Mouse (Mus musculus): ENCODE results near the gene Nhlrc1.
A peak's percentile ranks its signal among the peaks of the same experiment; 100 is the strongest.

Gene Nhlrc1

DNA sequence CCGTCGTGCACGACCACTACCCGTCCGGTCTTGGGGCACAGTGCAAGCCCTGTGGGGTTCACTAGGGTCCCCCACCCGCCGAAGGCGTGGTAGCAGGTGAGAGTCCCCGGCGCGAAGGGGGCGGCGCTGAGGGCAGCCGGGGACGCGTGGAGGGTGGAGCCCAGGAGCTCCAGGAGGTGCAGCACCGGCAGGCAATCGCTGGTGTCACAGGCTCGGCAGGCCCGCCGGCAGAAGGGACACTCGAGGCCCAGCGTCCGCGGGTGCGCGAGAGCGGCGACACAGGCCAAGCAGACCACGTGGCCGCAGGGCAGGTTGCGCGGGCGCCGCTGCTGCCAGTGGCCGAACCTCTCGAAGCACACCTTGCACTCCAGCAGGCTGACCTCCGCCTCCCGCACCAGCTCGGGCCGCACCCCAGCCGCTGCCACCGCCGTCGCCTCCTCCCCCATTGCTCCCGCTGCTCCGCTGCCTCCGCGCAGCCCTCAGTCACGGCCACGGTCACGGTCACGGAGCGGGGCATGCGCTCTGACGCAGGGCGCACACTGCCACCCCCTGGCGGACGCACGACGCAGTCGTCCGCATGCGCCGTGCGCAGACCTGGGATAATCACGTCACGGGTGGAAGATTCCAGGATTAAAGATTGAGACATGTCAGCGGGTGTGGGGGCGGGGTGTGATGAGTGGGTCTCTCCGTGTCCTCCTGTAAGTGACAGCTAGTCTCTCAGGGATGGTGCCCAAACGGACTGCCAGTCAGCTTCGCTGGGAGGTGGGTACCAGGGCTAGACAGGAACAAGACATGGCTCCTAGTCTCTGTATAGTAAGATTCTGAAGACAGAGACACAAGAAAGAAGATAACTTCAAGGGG lies at the start of gene Nhlrc1:
Nhlrc1 (minus strand) TSS at position 517 of the 861 bp plus-strand sequence.
- peak; percentile 84 for DNase-seq (ENCODE audit: low spot score)

DNA sequence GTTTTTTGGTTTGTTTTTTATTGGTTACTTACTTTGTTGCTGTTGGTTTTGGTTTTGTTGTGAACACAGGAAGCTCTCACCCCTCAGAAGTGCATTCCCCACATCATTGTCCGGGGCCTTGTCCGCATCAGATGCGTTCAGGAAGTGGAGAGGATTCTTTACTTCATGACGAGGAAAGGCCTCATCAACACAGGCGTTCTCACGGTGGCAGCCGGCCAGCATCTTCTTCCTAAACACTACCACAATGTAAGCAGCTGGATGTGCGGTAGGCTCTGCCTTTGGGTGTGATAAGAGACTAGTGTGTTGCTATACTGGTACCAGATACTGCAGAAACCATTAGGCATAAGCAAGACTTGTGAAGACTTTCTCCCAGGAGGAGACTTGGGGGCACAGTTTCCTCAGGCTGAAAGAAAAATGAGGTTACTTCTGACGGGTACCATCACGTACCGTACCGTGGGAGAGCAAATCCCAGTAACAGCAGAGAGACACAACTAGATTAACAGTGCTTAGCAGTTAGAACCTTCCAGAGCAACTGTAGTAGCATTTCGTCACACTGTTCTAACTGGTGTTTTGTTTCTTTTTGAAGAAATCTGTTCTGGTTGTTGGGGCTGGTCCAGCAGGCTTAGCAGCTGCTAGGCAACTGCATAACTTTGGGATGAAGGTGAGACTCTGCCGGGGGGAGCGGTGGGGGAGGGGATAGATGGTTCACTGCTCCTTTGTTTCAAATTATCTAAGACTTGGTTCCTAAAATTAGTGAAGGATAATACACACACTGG lies 49.5 kb upstream of the Nhlrc1 start:
- DNase-seq (ENCODE audit: low spot score), result no peak

DNA sequence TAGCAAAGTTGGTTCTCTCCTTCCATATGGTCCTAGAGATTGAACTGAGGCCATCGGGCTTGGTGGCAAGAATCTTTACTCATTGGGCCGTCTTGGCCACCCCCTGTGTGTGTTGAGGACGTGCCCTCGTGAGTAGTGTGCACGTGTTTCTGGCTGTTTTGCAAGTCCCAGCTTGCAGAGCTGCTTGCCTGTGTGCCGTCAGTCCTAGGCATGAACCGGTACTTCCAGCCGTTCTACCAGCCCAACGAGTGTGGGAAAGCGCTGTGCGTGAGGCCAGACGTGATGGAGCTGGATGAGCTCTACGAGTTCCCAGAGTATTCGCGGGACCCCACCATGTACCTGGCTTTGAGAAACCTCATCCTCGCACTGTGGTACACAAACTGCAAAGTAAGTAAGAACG lies 48.1 kb upstream of the Nhlrc1 start:
- no peak for DNase-seq (ENCODE audit: low spot score)

DNA sequence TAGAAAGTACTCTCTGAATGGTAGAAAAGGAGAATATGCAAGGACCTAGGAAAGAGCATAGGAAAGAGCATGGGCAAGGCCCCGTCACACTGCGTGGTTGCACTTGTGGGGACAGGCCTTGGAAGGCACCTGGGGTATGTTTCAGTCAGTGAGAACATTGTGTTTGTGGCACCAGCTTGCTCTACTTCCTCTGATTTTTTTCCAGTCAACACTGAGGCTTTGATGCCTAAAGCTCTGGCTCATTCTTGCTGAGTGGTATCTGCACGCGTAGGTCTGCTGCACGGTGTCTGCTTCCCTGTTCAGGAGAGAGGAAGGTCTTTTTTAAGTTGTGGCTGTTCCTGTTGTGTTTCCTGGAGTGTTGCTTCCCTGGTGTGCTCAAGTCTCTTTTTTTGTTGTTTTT lies 42.1 kb upstream of the Nhlrc1 start:
- DNase-seq (ENCODE audit: low spot score), result no peak

DNA sequence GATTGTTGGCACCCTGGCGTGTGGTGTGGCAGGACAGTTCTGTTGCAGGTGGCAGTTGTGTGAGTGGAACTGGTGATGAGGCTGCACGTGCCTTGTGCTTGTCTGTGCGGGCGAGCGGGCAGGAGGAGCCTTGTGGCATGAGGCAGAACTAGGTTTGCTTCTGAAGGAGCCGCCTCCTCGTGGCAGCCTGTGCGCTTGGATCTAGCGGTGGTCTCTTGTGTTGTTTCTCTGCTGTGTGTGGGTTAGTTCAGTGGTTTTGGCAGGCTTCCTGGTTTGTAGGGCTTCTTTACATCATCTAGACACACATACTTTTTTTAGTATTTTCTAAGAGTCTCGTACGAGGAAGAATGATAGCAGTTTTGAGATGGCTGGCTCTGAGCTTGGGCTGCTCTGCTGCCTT lies 41.5 kb upstream of the Nhlrc1 start:
- DNase-seq (ENCODE audit: low spot score), result no peak

DNA sequence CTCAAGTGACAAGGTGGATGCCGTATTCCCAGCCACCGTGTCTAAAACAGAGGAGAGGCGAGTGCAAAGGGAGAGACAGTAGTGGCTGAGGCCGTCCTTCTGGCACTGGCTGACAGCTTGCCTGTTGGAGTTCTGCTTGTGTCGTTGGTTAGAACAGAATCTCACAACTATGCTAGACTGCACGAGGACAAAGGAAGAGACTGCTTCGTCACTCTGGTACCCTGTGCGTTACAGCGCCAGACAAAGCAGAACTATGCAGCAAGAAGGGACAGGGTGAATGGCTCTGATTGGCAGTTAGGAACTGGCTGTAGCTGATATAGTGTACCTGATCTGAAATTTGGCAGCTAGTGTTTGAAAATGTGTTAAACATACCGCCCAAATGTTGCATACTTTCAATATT lies 39.3 kb upstream of the Nhlrc1 start:
- DNase-seq (ENCODE audit: low spot score), result peak; percentile 73

DNA sequence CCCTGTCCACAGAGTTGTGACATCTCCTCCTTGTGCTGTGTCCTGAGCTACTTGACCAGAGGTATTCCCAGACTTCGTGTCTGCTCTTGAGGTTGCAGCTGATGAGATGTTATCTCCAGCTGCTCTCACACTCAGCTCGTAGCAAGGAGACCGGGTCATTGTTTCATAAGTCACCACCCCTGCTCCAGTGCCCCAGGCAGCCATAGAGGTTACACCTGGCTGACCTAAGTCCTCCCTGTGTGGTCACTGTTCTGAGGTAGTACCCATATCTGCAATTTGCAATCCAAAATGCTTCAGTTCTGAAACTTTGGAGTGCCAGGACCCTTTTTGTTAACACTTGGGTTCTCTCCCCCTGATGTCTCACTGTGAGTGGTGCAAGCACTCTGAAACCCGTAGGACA lies 35.4 kb upstream of the Nhlrc1 start:
- no peak for DNase-seq (ENCODE audit: low spot score)

DNA sequence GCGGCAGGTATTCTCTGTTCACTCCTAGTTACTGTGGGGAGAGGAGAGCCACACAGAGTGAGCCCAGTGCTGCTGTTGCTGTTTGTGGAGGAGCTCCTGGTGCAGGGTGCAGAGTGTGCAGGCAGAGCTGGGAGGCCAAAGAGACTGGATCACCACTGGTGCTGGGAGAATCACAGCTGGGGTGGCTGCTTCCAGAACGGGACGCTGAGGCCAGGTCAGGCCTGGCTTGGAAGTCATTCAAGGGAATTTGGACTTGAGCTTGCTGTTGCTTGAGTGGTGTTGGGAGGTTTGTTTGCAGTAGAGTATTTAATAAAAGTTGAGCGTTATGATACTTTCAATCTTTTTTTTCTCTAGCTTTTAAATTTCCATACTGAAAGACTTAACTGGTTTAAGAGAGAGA lies 33.3 kb upstream of the Nhlrc1 start:
- no peak for DNase-seq (ENCODE audit: low spot score)

DNA sequence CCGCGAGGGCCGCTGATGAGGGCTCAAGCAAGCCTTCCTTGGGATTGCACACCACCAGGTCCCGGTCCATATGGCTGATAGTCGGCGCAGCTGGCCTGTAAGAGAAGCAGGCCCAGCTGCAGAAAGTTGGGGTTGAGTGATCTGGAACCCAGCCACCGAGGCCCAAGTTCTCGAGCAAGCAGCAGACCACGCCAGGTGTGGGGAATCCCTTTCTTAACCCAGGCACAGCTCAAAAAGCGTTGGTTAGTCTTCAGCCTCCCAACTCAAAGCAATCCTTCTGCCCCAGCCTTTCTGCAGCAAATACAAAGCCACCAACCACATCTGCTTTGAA lies 29.9 kb upstream of the Nhlrc1 start, which contains the start of gene Tpmt:
Tpmt (minus strand) TSS at position 121 of the 331 bp plus-strand sequence.
- no peak for DNase-seq (ENCODE audit: low spot score)

DNA sequence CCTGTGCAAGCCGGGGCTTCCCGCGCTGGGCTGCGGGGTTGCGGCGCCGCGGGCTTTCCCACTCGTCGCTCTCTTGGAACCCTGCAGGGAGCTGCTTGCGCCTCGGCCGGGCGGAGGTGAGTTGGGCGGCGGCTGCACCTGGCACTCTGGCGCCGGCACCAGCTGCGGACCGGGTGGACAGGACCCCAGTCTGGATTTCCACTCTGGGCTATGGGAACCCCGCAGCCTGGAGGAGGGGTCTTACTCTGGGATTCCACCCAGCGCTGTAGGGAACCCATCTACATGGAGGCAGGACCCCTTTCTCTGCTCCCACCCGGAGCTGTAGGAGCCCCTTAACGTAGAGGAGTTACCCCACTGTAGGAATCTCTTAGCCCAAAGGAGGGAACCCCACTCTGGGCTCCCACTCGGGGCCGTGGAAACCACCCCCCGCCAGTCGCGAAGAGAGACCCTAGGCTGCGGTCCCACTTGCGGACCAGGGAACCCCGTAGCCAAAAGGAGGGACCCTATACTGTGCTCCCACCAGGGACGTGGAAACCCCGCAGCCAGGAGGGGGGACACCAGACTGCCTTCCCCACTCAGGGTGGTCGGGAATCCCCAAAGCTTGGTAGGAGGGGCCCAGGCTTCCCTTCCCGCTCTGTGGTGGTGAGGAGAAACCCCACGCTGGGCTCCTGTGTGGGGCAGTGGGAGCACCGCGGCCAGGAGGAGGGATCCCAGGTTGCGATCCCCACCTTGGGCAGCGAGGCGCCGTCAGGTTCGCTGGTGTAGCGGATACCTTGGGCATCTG lies 29.4 kb upstream of the Nhlrc1 start:
- peak; percentile 25 for DNase-seq (ENCODE audit: low spot score)

DNA sequence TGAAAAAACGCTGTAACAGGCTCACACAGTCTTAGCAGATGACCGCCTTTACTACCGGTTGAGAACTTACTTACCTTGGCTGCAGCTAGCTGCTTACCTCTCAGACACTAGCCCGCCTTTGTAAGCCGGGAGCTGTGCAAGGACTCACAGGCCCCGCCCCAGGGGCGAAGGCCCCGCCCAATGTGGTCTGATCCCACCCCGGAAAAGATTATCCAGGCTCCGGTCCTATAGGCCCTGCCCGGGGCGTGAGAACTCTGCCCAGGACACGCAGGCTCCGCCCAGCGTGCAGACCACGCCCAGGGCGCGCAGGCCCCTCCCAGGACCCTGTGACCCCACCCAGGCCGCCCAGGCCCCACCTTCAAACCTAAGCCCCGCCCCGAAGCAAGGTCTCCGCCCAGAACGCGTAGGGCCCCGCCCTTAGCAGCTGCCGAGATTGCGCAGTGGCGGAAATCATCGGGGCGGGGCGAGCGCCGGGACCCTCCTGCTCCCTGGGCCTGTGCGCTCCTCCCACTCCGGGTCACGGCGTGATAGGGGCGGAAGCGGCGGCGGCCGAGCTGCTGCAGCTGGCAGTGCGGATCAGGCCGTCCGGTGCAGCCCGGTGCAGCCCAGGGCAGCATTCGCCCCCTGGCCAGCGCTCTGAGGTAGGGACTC lies 28.5 kb upstream of the Nhlrc1 start, which contains the start of gene Kdm1b:
Kdm1b (plus strand) TSS at position 470 of the 651 bp plus-strand sequence.
- peak; percentile 99 for DNase-seq (ENCODE audit: low spot score)

DNA sequence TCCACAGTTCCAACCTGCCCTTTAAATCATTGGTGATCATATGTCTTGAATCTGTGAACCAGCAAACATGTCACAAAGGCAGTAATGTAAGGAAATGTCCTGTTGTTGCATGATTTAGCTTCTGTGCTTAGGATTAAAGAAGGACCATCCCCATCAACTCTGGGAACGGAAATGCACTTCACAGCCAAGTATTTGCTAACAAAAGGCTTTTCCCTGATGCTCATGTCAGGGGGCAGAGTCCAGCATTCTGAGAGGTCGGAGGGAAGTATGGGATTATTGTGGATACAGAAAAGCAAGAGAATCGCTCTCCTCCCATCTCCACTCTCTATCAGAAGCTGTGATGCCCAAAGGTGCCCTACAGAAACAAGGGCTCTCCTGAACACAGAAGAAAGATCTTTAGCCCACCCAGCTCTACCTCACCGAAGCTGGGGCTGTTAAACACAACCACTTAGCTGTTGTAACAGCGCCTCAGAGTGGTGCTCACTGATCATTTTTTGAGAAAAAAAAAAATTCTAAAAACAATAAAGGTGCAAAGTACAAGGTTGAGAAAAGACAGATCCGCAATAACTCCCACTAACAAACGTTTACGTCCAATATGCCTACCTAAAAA lies 27.5 kb upstream of the Nhlrc1 start:
- DNase-seq (ENCODE audit: low spot score), result peak; percentile 22

DNA sequence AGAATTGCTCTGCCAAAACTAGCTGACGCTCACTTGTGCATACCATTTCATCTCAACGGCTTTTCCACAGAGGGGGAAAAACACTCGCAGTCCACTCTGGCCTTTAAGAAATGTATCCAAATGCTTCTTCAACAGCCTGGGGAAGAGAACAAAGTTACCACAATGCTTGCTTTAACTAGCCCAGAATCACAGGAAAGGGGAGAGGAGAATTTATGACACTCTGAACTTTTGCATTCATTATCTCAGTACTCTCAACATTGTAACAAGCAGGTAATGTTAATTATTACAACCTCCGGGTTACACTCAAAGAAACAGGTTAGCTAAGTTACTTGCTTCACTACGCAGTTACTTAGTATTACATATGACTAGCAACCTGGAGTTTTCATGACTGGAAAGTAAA lies 25.4 kb upstream of the Nhlrc1 start:
- no peak for DNase-seq (ENCODE audit: low spot score)

DNA sequence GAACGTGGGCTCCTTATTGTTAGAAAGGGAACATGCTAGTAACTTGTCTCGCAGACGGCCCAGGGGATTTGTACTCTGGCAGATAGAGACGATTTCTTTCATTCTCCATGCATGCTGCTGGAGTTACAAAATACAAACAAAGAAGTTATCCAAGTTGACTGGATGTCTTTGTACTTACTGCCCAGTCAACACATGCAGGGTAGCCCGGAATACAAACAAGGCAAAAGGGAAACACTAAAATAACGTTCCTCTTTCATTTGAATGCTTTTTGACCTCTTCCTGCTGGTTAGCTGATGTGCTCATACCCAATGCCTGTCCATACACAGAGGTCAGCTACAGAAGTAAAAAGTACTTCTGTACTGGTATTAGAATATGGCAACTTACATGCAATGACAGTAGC lies 23.3 kb upstream of the Nhlrc1 start:
- DNase-seq (ENCODE audit: low spot score), result no peak

DNA sequence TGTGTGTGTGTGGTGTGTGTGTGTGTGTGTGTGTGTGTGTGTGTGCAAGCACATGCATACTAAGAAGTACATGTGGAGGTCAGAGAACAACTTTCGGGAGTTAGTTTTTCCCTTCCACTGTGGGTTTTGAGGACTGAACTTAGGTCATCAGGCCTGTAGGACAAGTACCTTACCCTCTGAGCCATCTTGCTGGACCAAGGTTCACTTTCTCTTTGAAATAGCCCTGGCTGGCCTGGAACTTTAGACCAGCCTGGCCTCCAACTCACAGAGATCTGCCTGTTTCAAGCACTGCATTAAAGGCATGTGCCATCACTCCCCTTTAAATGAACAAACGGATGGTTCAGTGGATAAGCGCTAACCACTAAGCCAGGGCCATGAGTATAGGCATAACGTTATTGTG lies 19.0 kb upstream of the Nhlrc1 start:
- no peak for DNase-seq (ENCODE audit: low spot score)

DNA sequence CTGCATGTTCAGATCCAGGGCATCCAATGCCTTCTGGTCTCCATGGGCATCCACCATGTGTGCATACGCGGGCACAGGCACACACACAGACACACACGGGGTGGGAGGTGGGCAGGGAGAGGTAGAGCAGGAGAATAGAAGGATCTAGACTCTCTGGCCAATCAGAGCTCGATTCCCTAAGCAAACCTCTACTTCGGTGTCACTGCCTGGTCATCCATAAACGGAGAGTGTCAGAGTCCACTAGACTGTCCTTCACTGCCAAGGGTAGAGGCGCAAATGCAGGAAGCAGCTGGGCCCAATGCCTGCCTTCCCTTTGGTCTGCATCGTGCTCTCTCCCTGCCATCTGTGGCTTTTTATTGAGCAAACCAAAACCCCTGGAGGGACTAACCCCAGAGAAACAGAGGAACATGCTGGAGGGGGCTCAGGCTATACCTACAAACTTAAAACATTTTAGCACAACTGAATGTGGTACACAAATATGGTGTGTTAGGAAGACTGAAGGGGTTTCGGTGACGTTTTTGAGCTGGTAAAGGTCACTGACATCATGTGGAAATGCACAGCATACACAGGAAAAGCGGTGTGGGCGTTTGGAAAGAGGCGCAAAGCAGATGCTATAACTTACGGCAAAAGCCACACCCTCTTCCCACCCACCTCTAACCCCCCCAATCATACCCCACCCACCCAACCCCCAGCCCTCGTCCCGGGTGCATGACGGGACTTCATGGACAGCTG lies 15.9 kb upstream of the Nhlrc1 start:
- no peak for DNase-seq (ENCODE audit: low spot score)

DNA sequence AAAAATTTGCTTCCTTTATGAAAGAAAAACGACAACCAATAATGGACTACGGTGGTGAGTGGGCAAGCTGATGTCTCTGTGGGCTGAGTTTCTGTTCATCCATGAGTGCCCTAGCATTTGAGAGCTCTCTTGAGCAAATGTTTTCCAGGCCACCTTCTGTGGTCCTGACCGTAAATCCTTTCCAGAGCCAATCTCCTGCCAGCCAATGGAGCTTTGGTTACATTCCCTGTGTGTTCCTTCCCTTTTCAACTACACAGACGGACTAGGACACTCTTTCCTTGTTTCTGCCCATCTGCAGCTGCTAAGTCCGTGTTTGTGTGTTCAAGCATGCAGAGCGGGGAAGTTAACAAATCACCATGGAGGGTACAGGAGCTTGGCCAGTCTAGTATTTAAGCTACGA lies 6.1 kb upstream of the Nhlrc1 start:
- DNase-seq (ENCODE audit: low spot score), result no peak

DNA sequence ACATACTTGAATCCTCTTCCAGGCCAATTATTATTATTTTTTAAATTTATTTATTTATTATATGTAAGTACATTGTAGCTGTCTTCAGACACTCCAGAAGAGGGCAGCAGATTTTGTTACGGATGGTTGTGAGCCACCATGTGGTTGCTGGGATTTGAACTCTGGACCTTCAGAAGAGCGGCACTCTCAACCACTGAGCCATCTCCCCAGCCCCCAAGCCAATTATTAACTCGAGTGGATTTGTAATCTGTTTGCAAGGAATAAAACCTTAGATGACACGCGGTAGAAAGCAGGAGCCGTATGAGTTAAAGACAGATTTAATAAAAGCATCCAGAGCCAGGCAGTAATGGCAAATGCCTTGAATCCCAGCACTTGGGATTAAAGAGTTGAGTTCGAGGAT lies 5.1 kb upstream of the Nhlrc1 start:
- no peak for DNase-seq (ENCODE audit: low spot score)

DNA sequence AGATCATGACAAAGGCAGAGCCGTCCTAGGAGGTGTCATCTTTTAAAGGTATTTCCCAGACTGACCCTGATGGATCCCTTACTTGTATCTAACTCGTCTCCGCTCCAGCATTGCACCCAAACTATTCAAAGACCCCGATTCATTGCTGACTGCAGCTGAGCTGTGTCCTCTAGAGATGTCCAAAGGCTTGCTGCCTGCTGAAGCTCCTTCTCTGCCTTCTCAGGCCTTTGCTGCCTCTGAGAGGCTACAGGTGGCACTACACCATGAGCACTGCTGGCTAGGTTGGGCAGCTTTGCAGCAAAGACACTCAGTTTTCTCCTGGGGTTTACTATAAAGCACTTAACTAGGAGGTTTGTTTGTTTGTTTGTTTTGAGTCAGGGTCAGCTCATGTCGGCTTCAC lies 2.6 kb upstream of the Nhlrc1 start:
- peak; percentile 72 for DNase-seq (ENCODE audit: low spot score)

DNA sequence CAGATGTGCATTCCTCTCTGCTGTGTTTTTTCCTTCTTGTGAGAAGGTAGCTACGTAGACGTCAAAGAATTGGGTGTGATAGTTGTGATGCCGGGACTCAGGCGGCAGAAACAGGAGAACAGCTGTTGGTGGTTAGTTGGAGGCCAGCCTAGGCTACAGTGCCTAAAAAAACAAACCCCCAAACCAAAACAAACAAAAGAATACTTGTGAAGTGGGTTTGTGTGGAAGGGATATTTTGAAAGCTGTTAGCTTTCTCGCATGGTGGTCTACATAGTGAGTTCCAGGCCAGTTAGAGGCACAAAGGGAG lies 498 bp upstream of the Nhlrc1 start:
- no peak for DNase-seq (ENCODE audit: low spot score)

DNA sequence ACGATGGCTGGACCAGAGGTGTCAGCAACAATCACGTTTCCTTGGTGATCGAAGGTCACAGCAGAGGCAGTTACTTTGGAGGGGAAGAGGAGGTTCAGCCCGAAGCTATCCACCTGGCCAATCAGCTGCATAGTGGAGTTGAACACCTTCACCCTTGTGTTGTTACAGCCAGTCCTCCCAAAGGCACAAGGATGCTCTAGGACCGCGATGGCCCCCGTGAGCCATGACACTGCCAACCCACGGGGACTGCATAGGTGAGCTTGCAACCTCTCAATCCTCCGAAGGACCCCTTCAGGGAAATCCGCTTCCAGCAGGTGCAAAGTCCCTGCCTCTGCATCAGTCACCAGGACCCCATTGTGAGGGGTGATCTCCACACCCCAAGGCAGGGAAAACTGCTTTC lies 910 bp downstream of the Nhlrc1 start:
- DNase-seq (ENCODE audit: low spot score), result no peak
